Mouse (Mus musculus) cerebellum, adult 18-20 months (tissue): ENCODE results near the gene 6330403K07Rik.

Experiments
- DNase-seq, 2 experiments: peaks; one replicate each; pipeline ENCODE4 v3.0.0; 2021

Gene 6330403K07Rik

GRCm38 (mm10) chr11:71033163-71033761 lies at the start of gene 6330403K07Rik:
Gene 6330403K07Rik, minus strand, starts transcription at chr11:71033513.
- peak; percentile 14 to 28 for DNase-seq

- DNase-seq, result no peak
Measured at GRCm38 (mm10) chr11:71076342-71076741, 43.0 kb upstream of the 6330403K07Rik start.

- no peak for DNase-seq
Measured at GRCm38 (mm10) chr11:71052554-71052953, 19.2 kb upstream of the 6330403K07Rik start.

- no peak for DNase-seq
Measured at GRCm38 (mm10) chr11:71039526-71040298, 6.4 kb upstream of the 6330403K07Rik start.

GRCm38 (mm10) chr11:71032491-71033162 lies 686 bp downstream of the 6330403K07Rik start:
- no peak for DNase-seq

- no peak for DNase-seq
Measured at GRCm38 (mm10) chr11:71032070-71032469, 1.2 kb downstream of the 6330403K07Rik start.

- DNase-seq, result no peak
Measured at GRCm38 (mm10) chr11:71029403-71030118, 3.8 kb downstream of the 6330403K07Rik start.

- no peak for DNase-seq
Measured at GRCm38 (mm10) chr11:71028280-71028679, 5.0 kb downstream of the 6330403K07Rik start.

GRCm38 (mm10) chr11:71019201-71020068 lies 13.9 kb downstream of the 6330403K07Rik start, which contains the start of the genes Mis12 and Derl2:
Gene Mis12, plus strand, starts transcription at chr11:71019611.
Gene Derl2, minus strand, starts transcription at chr11:71019841.
- DNase-seq, result peak; percentile 96 to 99

GRCm38 (mm10) chr11:71018416-71019200 lies 14.7 kb downstream of the 6330403K07Rik start:
- no peak for DNase-seq

GRCm38 (mm10) chr11:71017051-71017450 lies 16.3 kb downstream of the 6330403K07Rik start:
- no peak for DNase-seq

GRCm38 (mm10) chr11:71012743-71013142 lies 20.6 kb downstream of the 6330403K07Rik start:
- DNase-seq, result no peak

- no peak for DNase-seq
Measured at GRCm38 (mm10) chr11:71008321-71008720, 25.0 kb downstream of the 6330403K07Rik start.

- no peak for DNase-seq
Measured at GRCm38 (mm10) chr11:71007831-71008230, 25.5 kb downstream of the 6330403K07Rik start.

GRCm38 (mm10) chr11:71007026-71007425 lies 26.3 kb downstream of the 6330403K07Rik start:
- DNase-seq, result no peak

- DNase-seq, result peak in 1 of 2 experiments; percentile 13
Measured at GRCm38 (mm10) chr11:71005046-71005445, 28.3 kb downstream of the 6330403K07Rik start.

GRCm38 (mm10) chr11:71004316-71004773 lies 29.0 kb downstream of the 6330403K07Rik start, which contains the start of gene Dhx33:
Gene Dhx33, minus strand, starts transcription at chr11:71004437.
- DNase-seq, result peak; percentile 94 to 97

- no peak for DNase-seq
Measured at GRCm38 (mm10) chr11:71003611-71004315, 29.6 kb downstream of the 6330403K07Rik start.

- DNase-seq, result no peak
Measured at GRCm38 (mm10) chr11:71001167-71001566, 32.1 kb downstream of the 6330403K07Rik start.
